9 mouse cellular contexts compared by ENCODE assay signal in genomic region chr17:73034420-73034819, GRCm38 (mm10).
A peak's percentile ranks its signal among the peaks of the same experiment; 100 is the strongest.
DNase-seq lines count a peak whose midpoint lies in the region; ATAC-seq and TF ChIP-seq lines count a peak whose summit lies in the region.
"Had no signal": no experiment of that assay in that cellular context is flagged by ENCODE, and none has a peak within 500 bp of the region (broad histone marks: within the 10 kb centered on the region; RNA-seq: fewer than 3 reads in every experiment).

No protein-coding gene starts in this region.

- intact Hi-C loops in left cerebral cortex, adult 2 months (cut with DNase I): no loop called here
- intact Hi-C loops in left cerebral cortex, postnatal 25 days (cut with DNase I): no loop called here
- intact Hi-C loops in left cerebral cortex, postnatal 10 days (cut with DNase I): no loop called here

- WGBS in liver, adult 2 months: 82% methylated on average over 3 of the region's 3 CpGs

- peak overlapping the region; percentile 15; the same call in 1 of the 2 replicates for H3K27ac ChIP-seq in left cerebral cortex, adult 2 months
- peak overlapping the region; percentile 82 for H3K27ac ChIP-seq in liver, adult 2 months (replicated peaks; ENCODE audit: insufficient read depth, low read depth, low read length)

- H3K27me3 ChIP-seq in liver, adult 2 months (ENCODE audit: control insufficient read depth, insufficient read depth, low read length): no peaks in the 10 kb centered on the region

- TF ChIP-seq POLR2A in liver, adult 2 months (IDR thresholded peaks at IDR 0.05; ENCODE audit: extremely low read depth, insufficient read depth, low read length): no peak

- H3K36me3 ChIP-seq in liver, adult 2 months (ENCODE audit: control insufficient read depth, insufficient read depth, low read length): no peaks in the 10 kb centered on the region

- no peak for DNase-seq in left cerebral cortex, adult 2 months (ENCODE audit: extremely low spot score in 1 of 2, low spot score in 2 of 2)
- DNase-seq in left cerebral cortex, postnatal 25 days (ENCODE audit: low spot score in 2 of 2): no peak
- DNase-seq in liver, adult 2 months (ENCODE audit: extremely low read depth, low read depth, low spot score): peak; percentile 52
- peak; percentile 56 for DNase-seq in skeletal muscle tissue, adult 2 months (ENCODE audit: low read depth, low spot score)
- DNase-seq in left cerebral cortex, postnatal 10 days (ENCODE audit: extremely low spot score in 1 of 2, low spot score in 2 of 2): no peak
- DNase-seq in yolk sac, embryonic 10.5 days (ENCODE audit: low spot score): no peak
- DNase-seq in right cerebral cortex, postnatal 14 days: no peak

- H3K4me3 ChIP-seq in left cerebral cortex, adult 2 months: no peak overlapping the region
- no peak overlapping the region for H3K4me3 ChIP-seq in liver, adult 2 months (ENCODE audit: insufficient read depth, low read depth, low read length)
- H3K4me3 ChIP-seq: erythroblast, embryonic 14.5 days had no signal

- H3K4me1 ChIP-seq in liver, adult 2 months (ENCODE audit: control insufficient read depth, insufficient read depth, low read length): peaks cover 11% of the 10 kb centered on the region

- no peaks in the 10 kb centered on the region for H3K79me2 ChIP-seq in liver, adult 2 months (ENCODE audit: control insufficient read depth, insufficient read depth, low read length)

- no peak for TF ChIP-seq CTCF in left cerebral cortex, adult 2 months (IDR thresholded peaks at IDR 0.05)
- no peak for TF ChIP-seq CTCF in liver, adult 2 months (IDR thresholded peaks at IDR 0.05; ENCODE audit: low read depth, low read length)

- peak overlapping the region; percentile 17; the same call in 1 of the 2 replicates for H3K9ac ChIP-seq in liver, adult 2 months (ENCODE audit: low read depth, low read length)

- peak; percentile 95 for ATAC-seq in granulocyte monocyte progenitor cell, adult 5-6 weeks (replicated peaks; ENCODE audit: poor library complexity, severe bottlenecking)

Comparison
In these comparisons a context has a peak if more than half of its experiments do, and no peak if none do; other contexts are left out.
1. DNase-seq: peak in liver, adult 2 months (single experiment) and skeletal muscle tissue, adult 2 months (single experiment); none in left cerebral cortex, adult 2 months (0 of 2), left cerebral cortex, postnatal 25 days (0 of 2), left cerebral cortex, postnatal 10 days (0 of 2), yolk sac, embryonic 10.5 days (single experiment) and right cerebral cortex, postnatal 14 days (single experiment).